Mouse (Mus musculus): ENCODE measurements around the gene Ryr2.

Gene Ryr2

GRCm38 (mm10) chr13:12093146-12093545 lies 13.6 kb downstream of the Ryr2 start:
- DNase-seq, result no peak

DNA sequence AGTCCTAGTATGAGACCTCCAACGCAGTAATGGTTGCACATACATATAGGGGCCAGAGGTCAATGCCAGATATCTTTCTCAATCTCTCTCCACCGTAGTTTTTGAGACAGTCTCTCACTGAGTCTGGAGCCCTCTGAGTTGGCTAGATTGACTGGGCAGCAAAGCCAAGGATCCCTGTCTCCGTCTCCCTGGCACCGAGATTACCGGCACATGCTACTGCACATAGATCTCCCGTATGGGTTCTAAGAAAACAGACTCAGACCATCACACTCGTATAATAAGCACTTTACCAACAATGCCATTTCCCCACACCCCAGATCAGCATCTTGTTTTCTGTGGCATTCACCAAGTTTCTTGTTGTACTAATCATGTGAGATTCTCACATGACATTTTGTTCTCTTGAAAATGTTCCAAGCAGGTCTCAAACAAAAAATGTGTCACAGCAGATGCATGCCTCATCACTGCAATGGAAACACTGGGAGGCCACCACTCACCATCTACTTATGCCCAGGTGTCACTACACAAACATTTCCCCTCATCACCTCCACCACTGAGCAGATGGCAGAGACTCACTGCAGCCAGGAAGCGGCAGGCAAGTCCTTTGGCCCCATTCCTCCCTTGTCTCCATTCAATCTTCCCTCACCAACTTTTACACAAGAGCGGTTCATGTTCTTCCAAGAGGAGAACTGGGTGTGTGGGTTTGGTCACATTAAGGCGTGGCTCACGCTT lies 14.2 kb downstream of the Ryr2 start:
- DNase-seq, result no peak

DNA sequence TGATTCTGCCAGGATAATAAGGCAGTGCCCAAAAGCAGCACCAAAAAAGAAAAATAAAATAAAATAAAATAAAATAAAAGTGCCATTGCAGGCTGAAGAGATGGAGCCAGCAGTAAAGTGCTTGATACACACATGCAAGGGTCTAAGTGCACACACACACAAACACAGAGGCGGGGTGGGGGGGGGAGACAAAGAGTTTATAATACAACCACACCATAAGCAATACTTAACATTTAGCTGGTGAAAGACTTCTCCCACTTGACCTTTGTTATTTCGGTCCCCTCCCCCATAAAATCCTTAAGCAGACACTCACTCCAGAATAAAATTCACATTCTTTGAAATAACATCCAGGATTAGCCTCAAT lies 22.7 kb downstream of the Ryr2 start:
- no peak for DNase-seq

- DNase-seq, result no peak
These were observed 23.2 kb downstream of the Ryr2 start for GRCm38 (mm10) chr13:12083443-12084111.

DNA sequence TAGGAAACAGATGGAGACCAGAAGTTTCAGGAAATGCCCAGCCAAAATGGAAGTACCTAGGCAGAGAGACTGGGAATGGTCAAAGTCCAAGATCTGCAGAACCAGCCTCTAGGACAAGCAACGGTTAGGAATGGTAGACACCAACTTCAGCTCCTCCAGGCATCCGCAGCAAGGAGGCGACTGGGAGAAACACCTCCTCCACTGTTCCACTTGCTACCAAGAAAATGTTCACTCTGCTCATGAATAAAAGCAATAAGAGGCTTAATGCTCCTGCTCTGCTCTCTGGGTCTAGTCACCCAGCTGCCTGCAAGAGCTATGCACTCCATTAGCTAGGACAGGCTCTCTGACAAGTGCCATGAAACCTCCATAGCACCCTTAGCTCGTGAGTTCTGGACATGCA lies 26.2 kb downstream of the Ryr2 start:
- no peak for DNase-seq

DNA sequence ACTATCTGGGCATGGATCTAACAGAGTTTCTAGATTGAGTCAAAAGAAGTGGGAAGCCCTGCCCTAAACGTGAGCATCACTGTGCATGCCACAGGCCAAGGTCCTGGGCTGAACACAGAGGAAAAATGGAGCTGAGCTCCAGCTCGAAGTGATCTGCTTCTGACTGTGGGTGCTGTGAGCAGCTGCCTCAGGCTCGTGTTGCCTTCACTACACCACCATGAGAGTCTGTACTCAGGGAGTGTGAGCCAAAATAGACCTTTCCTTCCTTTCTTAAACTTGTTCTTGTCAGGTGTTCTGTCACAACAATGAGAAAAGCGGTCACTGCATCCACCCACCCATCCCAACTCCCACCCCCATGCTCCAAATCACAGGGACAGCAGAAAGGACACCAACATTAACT lies 27.2 kb downstream of the Ryr2 start:
- no peak for DNase-seq

GRCm38 (mm10) chr13:12074897-12075296 lies 31.8 kb downstream of the Ryr2 start:
- no peak for DNase-seq

- DNase-seq, result no peak
These were observed 34.2 kb downstream of the Ryr2 start for GRCm38 (mm10) chr13:12072571-12072970.

- DNase-seq, result no peak
These were observed 34.6 kb downstream of the Ryr2 start for GRCm38 (mm10) chr13:12072112-12072511.

GRCm38 (mm10) chr13:12070157-12071129 lies 36.3 kb downstream of the Ryr2 start:
- no peak for DNase-seq

DNA sequence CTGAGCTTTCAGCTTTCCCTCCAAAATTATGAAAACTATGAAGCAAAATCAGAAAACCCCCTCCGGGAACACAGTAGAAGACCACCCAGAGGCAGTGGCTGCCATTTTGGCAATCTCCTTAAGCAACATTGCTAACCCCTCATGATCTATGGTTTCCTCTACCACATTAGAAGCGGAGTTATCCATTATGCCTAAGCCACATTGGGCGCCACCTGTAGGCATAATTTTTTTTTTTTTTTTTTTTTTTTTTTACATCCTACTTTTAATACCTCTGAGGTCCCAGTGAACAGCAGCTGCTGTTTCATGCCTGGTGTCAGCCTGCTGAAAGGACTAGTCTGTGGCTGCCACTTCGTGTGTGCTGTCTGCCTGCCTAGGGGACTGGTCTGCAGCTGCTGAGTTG lies 42.2 kb downstream of the Ryr2 start:
- no peak for DNase-seq

DNA sequence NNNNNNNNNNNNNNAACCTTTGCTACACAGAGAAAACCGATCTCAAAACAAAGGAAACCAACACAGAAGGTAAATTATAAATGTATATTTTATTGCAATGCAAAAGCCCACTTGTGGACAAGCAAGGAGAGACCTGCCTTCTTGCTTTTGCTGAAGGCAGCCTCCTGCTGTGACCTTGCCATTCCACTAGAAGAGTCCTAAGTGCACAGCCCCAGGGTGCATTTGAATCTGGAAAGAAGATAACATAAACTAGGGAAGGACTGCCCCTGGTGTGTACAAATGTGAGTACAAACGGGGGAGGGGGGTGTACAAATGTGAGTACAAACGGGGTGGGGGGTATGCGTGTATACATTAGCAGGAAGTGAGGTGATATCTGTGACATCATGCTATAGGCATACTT lies 43.2 kb downstream of the Ryr2 start:
- DNase-seq, result no peak

DNA sequence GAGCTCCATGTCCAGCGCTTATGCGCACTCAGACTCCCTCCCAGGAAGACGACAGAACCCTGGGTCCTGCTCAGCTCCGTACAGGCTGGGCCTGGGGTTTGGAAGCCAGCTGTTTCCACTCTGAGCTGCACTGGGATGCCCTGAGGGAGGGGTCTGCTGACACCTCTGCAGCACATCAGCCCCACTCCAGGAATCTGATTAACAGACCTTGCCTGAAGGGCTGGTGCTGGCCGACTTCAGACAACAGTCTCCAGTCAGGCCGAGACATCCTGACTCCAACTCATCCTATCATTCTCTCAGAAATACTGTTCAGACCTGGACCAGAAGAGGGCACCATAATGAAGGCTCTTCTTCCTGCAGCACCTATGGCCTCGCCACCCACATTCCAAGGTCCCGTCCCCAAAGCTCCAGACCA lies 49.4 kb downstream of the Ryr2 start:
- peak in 1 of 2 experiments; percentile 14 for DNase-seq

GRCm38 (mm10) chr13:12055913-12056312 lies 50.8 kb downstream of the Ryr2 start:
- no peak for DNase-seq

DNA sequence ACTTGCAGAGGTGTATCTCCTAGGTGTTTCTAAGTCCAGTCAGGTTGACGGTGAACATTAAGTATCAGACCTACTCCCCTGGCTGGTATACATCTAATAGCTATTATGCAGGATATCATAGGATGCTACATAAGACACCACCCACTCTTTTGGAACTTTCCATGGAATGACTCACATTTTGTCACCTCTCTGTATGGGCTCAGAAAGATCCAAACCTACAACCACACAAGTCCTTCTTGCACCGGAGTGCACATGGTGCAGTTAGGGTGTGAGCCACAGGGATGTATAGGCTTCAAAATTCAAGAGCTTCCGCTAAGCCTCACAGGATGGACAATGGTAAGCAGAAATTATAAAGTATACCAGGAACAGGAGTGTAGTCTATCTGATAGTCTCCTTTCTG lies 52.8 kb downstream of the Ryr2 start:
- no peak for DNase-seq

GRCm38 (mm10) chr13:12050809-12051208 lies 55.9 kb downstream of the Ryr2 start:
- no peak for DNase-seq

- DNase-seq, result no peak
These were observed 59.7 kb downstream of the Ryr2 start for GRCm38 (mm10) chr13:12047059-12047458.

- no peak for DNase-seq
These were observed 62.0 kb downstream of the Ryr2 start for GRCm38 (mm10) chr13:12044751-12045150.

GRCm38 (mm10) chr13:12042891-12043491 lies 63.8 kb downstream of the Ryr2 start:
- no peak for DNase-seq

- DNase-seq, result no peak
These were observed 66.8 kb downstream of the Ryr2 start for GRCm38 (mm10) chr13:12039967-12040366.

GRCm38 (mm10) chr13:12038676-12039075 lies 68.1 kb downstream of the Ryr2 start:
- no peak for DNase-seq

DNA sequence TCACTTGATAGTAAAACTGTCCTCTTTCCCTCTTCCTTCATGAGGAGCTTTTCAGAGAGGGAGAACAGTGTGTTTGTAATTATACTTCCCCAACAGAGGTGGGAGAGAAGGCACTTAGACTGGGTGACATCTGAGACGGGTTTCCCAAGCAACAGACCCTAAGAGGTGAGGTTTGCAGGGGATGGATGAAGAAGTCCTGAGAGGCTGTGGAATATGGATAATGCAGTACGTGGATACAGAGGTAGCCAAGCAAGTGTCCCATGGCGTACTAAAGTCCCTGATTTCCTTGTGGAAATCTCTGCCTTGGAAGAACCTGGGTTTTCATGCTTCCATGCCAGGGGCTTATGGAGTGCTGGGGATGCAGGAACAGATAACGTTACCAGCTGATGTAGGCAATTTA lies 69.5 kb downstream of the Ryr2 start:
- no peak for DNase-seq

- no peak for DNase-seq
These were observed 69.9 kb downstream of the Ryr2 start for GRCm38 (mm10) chr13:12036834-12037233.
